Mouse (Mus musculus) macrophage (primary cell): ENCODE results near the gene Med16. TPM values are rescaled to one million over a fixed set of nuclear protein-coding genes. Genes with fewer than 3 reads are reported as not detected.
A peak's percentile ranks its signal among the peaks of the same experiment; 100 is the strongest.

Experiments
- H3K27ac ChIP-seq: fragments of 350-480 bp; formaldehyde crosslinking; 2 replicates; pipeline ENCODE4 v1.9.0; 2021
- H3K36me3 ChIP-seq: fragments of 350-480 bp; formaldehyde crosslinking; 2 replicates; pipeline ENCODE4 v1.9.0; 2021; ENCODE audit errors: inconsistent target
- H3K4me3 ChIP-seq: fragments of 350-480 bp; formaldehyde crosslinking; 2 replicates; pipeline ENCODE4 v1.9.0; 2021; ENCODE audit errors: inconsistent target
- H3K79me2 ChIP-seq: fragments of 350-480 bp; formaldehyde crosslinking; 2 replicates; pipeline ENCODE4 v1.9.0; 2021; ENCODE audit errors: inconsistent target
- WGBS: methylation state at CpG from one replicate; pipeline ENCODE4 v1.1.7; 2026; ENCODE audit warnings: inconsistent platforms; ENCODE audit not compliant: missing documents; 5-methylcytosine and 5-hydroxymethylcytosine counted together
- polyA plus RNA-seq: library from polyadenylated mRNA; stranded (reverse); fragments of 250-400 nt; gene quantifications from 3 replicates; pipeline ENCODE4 v1.2.4, GENCODE M21; 2018; ENCODE audit warnings: inconsistent platforms

The Med16 gene
- polyA plus RNA-seq, 1 experiment from 2014 or later = 10.6 TPM

GRCm38 (mm10) chr10:79916808-79917531, 8.2 kb upstream of the Med16 start, which contains the start of gene Kiss1r:
Gene Kiss1r, plus strand, starts transcription at chr10:79916971.
- Histone ChIP-seq H3K27ac (peak within 1 kb of the TSS; percentile 53), H3K79me2 (peaks cover 17% of the 10 kb centered on the region; the same call in 1 of the 2 replicates), H3K36me3 (peaks cover 4% of the 10 kb centered on the region; the same call in 1 of the 2 replicates), H3K4me3 (peak within 1 kb of the TSS; percentile 67)
- 3% methylated on average over 40 of the region's 42 CpGs for WGBS

GRCm38 (mm10) chr10:79916081-79916480, 7.4 kb upstream of the Med16 start:
- 11% methylated on average over 8 of the region's 8 CpGs for WGBS
- Histone ChIP-seq H3K36me3 (peaks cover 10% of the 10 kb centered on the region; the same call in 1 of the 2 replicates), H3K4me3 (peak overlapping the region; percentile 67), H3K79me2 (peaks cover 17% of the 10 kb centered on the region; the same call in 1 of the 2 replicates), H3K27ac (peak overlapping the region; percentile 53)

- H3K27ac ChIP-seq = no peak overlapping the region
- peaks cover 10% of the 10 kb centered on the region; the same call in 1 of the 2 replicates for H3K36me3 ChIP-seq
- no peak overlapping the region for H3K4me3 ChIP-seq
- 28% methylated on average over 7 of the region's 7 CpGs for WGBS
- H3K79me2 ChIP-seq = peaks cover 17% of the 10 kb centered on the region; the same call in 1 of the 2 replicates
These were observed 6.3 kb upstream of the Med16 start for GRCm38 (mm10) chr10:79914948-79915596.

GRCm38 (mm10) chr10:79914131-79914947, 5.6 kb upstream of the Med16 start:
- Histone ChIP-seq H3K27ac (no peak overlapping the region), H3K36me3 (peaks cover 10% of the 10 kb centered on the region; the same call in 1 of the 2 replicates), H3K4me3 (no peak overlapping the region), H3K79me2 (peaks cover 17% of the 10 kb centered on the region; the same call in 1 of the 2 replicates)
- WGBS = 63% methylated on average over 10 of the region's 11 CpGs

- no peak overlapping the region for H3K27ac ChIP-seq
- WGBS = 95% methylated on average over 20 of the region's 20 CpGs
- H3K79me2 ChIP-seq = peaks cover 21% of the 10 kb centered on the region; the same call in 1 of the 2 replicates
- no peak overlapping the region for H3K4me3 ChIP-seq
- peaks cover 10% of the 10 kb centered on the region; the same call in 1 of the 2 replicates for H3K36me3 ChIP-seq
These were observed 3.7 kb upstream of the Med16 start for GRCm38 (mm10) chr10:79912412-79912811.

GRCm38 (mm10) chr10:79910556-79910955, 1.8 kb upstream of the Med16 start, which contains the start of gene Gm26602:
Gene Gm26602, plus strand, starts transcription at chr10:79910856.
- 92% methylated on average over 4 of the region's 4 CpGs for WGBS
- Histone ChIP-seq H3K79me2 (peaks cover 10% of the 10 kb centered on the region; the same call in 1 of the 2 replicates), H3K4me3 (no peak within 1 kb of the TSS), H3K27ac (no peak within 1 kb of the TSS), H3K36me3 (peaks cover 11% of the 10 kb centered on the region; the same call in 1 of the 2 replicates)

- H3K4me3 ChIP-seq = peak overlapping the region; percentile 45; the same call in 1 of the 2 replicates
- WGBS = 27% methylated on average over 14 of the region's 14 CpGs
- H3K27ac ChIP-seq = peak overlapping the region; percentile 71
- H3K79me2 ChIP-seq = peaks cover 3% of the 10 kb centered on the region; the same call in 1 of the 2 replicates
- peaks cover 20% of the 10 kb centered on the region; the same call in 1 of the 2 replicates for H3K36me3 ChIP-seq
These were observed 584 bp upstream of the Med16 start for GRCm38 (mm10) chr10:79909092-79909922.

GRCm38 (mm10) chr10:79907415-79907814, 1.3 kb downstream of the Med16 start:
- 97% methylated on average over 10 of the region's 10 CpGs for WGBS
- Histone ChIP-seq H3K36me3 (peaks cover 20% of the 10 kb centered on the region; the same call in 1 of the 2 replicates), H3K4me3 (no peak overlapping the region), H3K27ac (no peak overlapping the region), H3K79me2 (peaks cover 3% of the 10 kb centered on the region; the same call in 1 of the 2 replicates)

GRCm38 (mm10) chr10:79906712-79907111, 2.0 kb downstream of the Med16 start:
- Histone ChIP-seq H3K4me3 (no peak overlapping the region), H3K36me3 (peaks cover 14% of the 10 kb centered on the region; the same call in 1 of the 2 replicates), H3K79me2 (peaks cover 3% of the 10 kb centered on the region; the same call in 1 of the 2 replicates), H3K27ac (no peak overlapping the region)
- 96% methylated on average over 9 of the region's 9 CpGs for WGBS

- Histone ChIP-seq H3K79me2 (no peaks in the 10 kb centered on the region), H3K27ac (no peak overlapping the region), H3K36me3 (0 out of 2 replicates have a peak, but pooled peaks cover 10% of the 10 kb centered on the region), H3K4me3 (no peak overlapping the region)
- 69% methylated on average over 2 of the region's 2 CpGs for WGBS
These were observed 7.7 kb downstream of the Med16 start for GRCm38 (mm10) chr10:79900951-79901410.

- Histone ChIP-seq H3K36me3 (no peaks in the 10 kb centered on the region), H3K4me3 (no peak overlapping the region), H3K79me2 (no peaks in the 10 kb centered on the region), H3K27ac (no peak overlapping the region)
- 76% methylated on average over 20 of the region's 20 CpGs for WGBS
These were observed 11.1 kb downstream of the Med16 start for GRCm38 (mm10) chr10:79897316-79898245.

- H3K79me2 ChIP-seq = no peaks in the 10 kb centered on the region
- WGBS = 79% methylated on average over 13 of the region's 13 CpGs
- H3K36me3 ChIP-seq = no peaks in the 10 kb centered on the region
- H3K4me3 ChIP-seq = no peak overlapping the region
- H3K27ac ChIP-seq = no peak overlapping the region
These were observed 11.9 kb downstream of the Med16 start for GRCm38 (mm10) chr10:79896814-79897213.
